Mouse (Mus musculus): ENCODE results near the gene Cep162.

DNA sequence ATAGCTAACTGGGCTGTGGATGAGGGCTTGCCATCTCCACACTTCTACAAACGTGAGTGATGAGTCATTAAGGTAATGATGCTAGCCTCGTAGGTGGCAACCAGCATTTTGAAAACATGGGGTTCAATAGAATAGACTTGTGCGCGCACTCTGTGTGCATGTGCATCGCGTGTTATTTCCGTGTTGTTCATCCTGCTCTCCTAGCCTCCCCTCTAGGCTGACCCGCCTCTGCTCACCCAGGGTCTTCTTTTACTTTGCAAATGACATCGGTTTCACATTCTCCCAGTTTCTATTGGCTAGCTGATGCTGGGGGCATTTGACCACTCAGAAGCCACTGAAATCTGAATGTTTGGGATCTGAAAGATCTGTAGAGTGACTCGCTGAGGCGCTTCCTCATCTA is 109.7 kb downstream of the Cep162 start:
- TF ChIP-seq UBTF (IDR thresholded peaks at IDR 0.05; ENCODE audit: low read depth, low read length) (no peak), POLR2AphosphoS2 (IDR thresholded peaks at IDR 0.05; ENCODE audit: low read depth, low read length) (no peak)
